ENCODE assay signal across 23 mouse cellular contexts in the genomic region with DNA sequence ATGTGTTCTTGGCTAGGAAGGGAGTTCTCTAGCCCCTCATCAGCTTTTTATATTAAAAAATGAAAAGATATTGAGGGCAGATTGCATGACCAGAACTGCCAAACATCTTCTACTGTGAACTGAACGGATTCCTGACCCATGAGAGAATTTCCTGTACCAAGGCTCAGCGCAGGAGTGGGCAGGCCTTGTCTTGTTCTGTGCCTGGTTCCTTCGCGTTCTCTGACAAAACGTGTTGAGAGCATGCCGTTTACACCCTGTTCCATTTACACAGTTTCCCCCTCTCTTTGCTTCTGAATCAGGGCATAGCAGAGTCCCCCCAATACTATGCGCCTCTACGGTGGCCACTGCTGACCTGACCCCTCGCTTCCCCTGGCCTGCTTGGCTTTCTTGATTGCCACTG. TPM values are rescaled to one million over a fixed set of nuclear protein-coding genes. Genes with fewer than 3 reads are reported as not detected.
DNase-seq lines count a peak whose midpoint lies in the region; ATAC-seq lines count a peak whose summit lies in the region.
"Had no signal": no experiment of that assay in that cellular context is flagged by ENCODE, and none has a peak within 500 bp of the region (broad histone marks: within the 10 kb centered on the region; RNA-seq: fewer than 3 reads in every experiment).

No protein-coding gene starts in this region.

- H3K9ac ChIP-seq in embryonic facial prominence, embryonic 14.5 days (ENCODE audit: low read depth, low read length) = 0 out of 2 replicates have a peak overlapping the region, but pooled peaks have one; percentile 25
- no peak overlapping the region for H3K9ac ChIP-seq in stomach, embryonic 15.5 days
- no peak overlapping the region for H3K9ac ChIP-seq in kidney, embryonic 15.5 days
- H3K9ac ChIP-seq: heart, embryonic 15.5 days; liver, embryonic 13.5 days; lung, embryonic 14.5 days had no signal

- no peaks in the 10 kb centered on the region for H3K9me3 ChIP-seq in heart, embryonic 10.5 days
- H3K9me3 ChIP-seq in embryonic facial prominence, embryonic 14.5 days (ENCODE audit: control insufficient read depth, low read length) = no peaks in the 10 kb centered on the region
- H3K9me3 ChIP-seq in stomach, embryonic 15.5 days = no peaks in the 10 kb centered on the region
- no peaks in the 10 kb centered on the region for H3K9me3 ChIP-seq in kidney, embryonic 15.5 days (replicated peaks)
- H3K9me3 ChIP-seq: heart, embryonic 15.5 days; liver, embryonic 13.5 days had no signal

- WGBS in heart, embryonic 10.5 days = 70% methylated on average over 9 of the region's 9 CpGs
- WGBS in embryonic facial prominence, embryonic 14.5 days = 70% methylated on average over 9 of the region's 9 CpGs
- 71% methylated on average over 9 of the region's 9 CpGs for WGBS in stomach, embryonic 15.5 days
- 63% methylated on average over 9 of the region's 9 CpGs for WGBS in kidney, embryonic 15.5 days

- H3K4me2 ChIP-seq in embryonic facial prominence, embryonic 14.5 days (ENCODE audit: low read depth, low read length) = peak overlapping the region; percentile 32; the same call in 1 of the 2 replicates
- peak overlapping the region; percentile 17; the same call in 1 of the 2 replicates for H3K4me2 ChIP-seq in stomach, embryonic 15.5 days
- H3K4me2 ChIP-seq in kidney, embryonic 15.5 days = no peak overlapping the region
- H3K4me2 ChIP-seq: heart, embryonic 15.5 days; liver, embryonic 13.5 days; lung, embryonic 14.5 days had no signal

- H3K27me3 ChIP-seq in heart, embryonic 10.5 days (ENCODE audit: insufficient read depth, poor library complexity, severe bottlenecking) = no peaks in the 10 kb centered on the region
- H3K27me3 ChIP-seq in embryonic facial prominence, embryonic 14.5 days (replicated peaks; ENCODE audit: control insufficient read depth, insufficient read depth, low read length) = no peaks in the 10 kb centered on the region
- no peaks in the 10 kb centered on the region for H3K27me3 ChIP-seq in stomach, embryonic 15.5 days (replicated peaks)
- no peaks in the 10 kb centered on the region for H3K27me3 ChIP-seq in kidney, embryonic 15.5 days
- H3K27me3 ChIP-seq: heart, embryonic 15.5 days; liver, embryonic 13.5 days; Patski had no signal

- intact Hi-C loops in heart, postnatal 10 days (cut with DNase I) = no loop called here

- H3K4me3 ChIP-seq in heart, embryonic 10.5 days = no peak overlapping the region
- no peak overlapping the region for H3K4me3 ChIP-seq in embryonic facial prominence, embryonic 14.5 days (ENCODE audit: low read depth, low read length)
- H3K4me3 ChIP-seq in stomach, embryonic 15.5 days (replicated peaks) = 0 out of 2 replicates have a peak overlapping the region, but pooled peaks have one; percentile 2
- H3K4me3 ChIP-seq in kidney, embryonic 15.5 days (replicated peaks) = no peak overlapping the region
- H3K4me3 ChIP-seq: erythroblast, embryonic 14.5 days; heart, adult 2 months; heart, embryonic 15.5 days; liver, embryonic 13.5 days had no signal

- no peak for DNase-seq in heart, embryonic 10.5 days (ENCODE audit: low spot score)
- DNase-seq in heart, postnatal 10 days = no peak
- DNase-seq in embryo, embryonic 10.5 days (ENCODE audit: low spot score) = peak; percentile 9
- DNase-seq in embryonic facial prominence, embryonic 14.5 days (ENCODE audit: low spot score) = peak; percentile 78
- no peak for DNase-seq in heart, adult 18-20 months
- no peak for DNase-seq in gastrocnemius, adult 18-20 months (ENCODE audit: low spot score)
- DNase-seq: adrenal gland, adult 8-10 months; cerebellum, adult 8-10 months; gastrocnemius, postnatal 10 days; heart, adult 2 months; kidney, adult 11 months; left cerebral cortex, postnatal 4 days; liver, embryonic 13.5 days; lung, postnatal 36 days had no signal

- peak; percentile 70 for ATAC-seq in embryonic facial prominence, embryonic 14.5 days (ENCODE audit: low read depth)
- ATAC-seq in stomach, embryonic 15.5 days (ENCODE audit: insufficient read depth, low FRiP score, low read depth) = no peak
- ATAC-seq in kidney, embryonic 15.5 days (replicated peaks; ENCODE audit: low FRiP score) = no peak
- ATAC-seq: CD4-positive, CD25-positive, alpha-beta regulatory T cell, adult 4 months; forebrain, embryonic 16.5 days; Patski had no signal

- H3K36me3 ChIP-seq in heart, embryonic 10.5 days = no peaks in the 10 kb centered on the region
- no peaks in the 10 kb centered on the region for H3K36me3 ChIP-seq in embryonic facial prominence, embryonic 14.5 days (ENCODE audit: control insufficient read depth, insufficient read depth, low read length)
- no peaks in the 10 kb centered on the region for H3K36me3 ChIP-seq in stomach, embryonic 15.5 days
- no peaks in the 10 kb centered on the region for H3K36me3 ChIP-seq in kidney, embryonic 15.5 days
- H3K36me3 ChIP-seq: heart, embryonic 15.5 days; liver, embryonic 13.5 days had no signal

- H3K27ac ChIP-seq in heart, embryonic 10.5 days = peak overlapping the region; percentile 44; the same call in 1 of the 2 replicates
- H3K27ac ChIP-seq in embryonic facial prominence, embryonic 14.5 days (replicated peaks; ENCODE audit: low read depth, low read length) = peak overlapping the region; percentile 80
- peak overlapping the region; percentile 80 for H3K27ac ChIP-seq in stomach, embryonic 15.5 days
- no peak overlapping the region for H3K27ac ChIP-seq in kidney, embryonic 15.5 days
- H3K27ac ChIP-seq: heart, adult 2 months; heart, embryonic 15.5 days; kidney, postnatal 0 days; liver, embryonic 13.5 days had no signal

- no peaks in the 10 kb centered on the region for H3K4me1 ChIP-seq in heart, embryonic 10.5 days
- 0 out of 2 replicates have a peak, but pooled peaks cover 3% of the 10 kb centered on the region for H3K4me1 ChIP-seq in embryonic facial prominence, embryonic 14.5 days (ENCODE audit: control insufficient read depth, insufficient read depth, low read length)
- H3K4me1 ChIP-seq in stomach, embryonic 15.5 days = no peaks in the 10 kb centered on the region
- H3K4me1 ChIP-seq in kidney, embryonic 15.5 days = no peaks in the 10 kb centered on the region
- H3K4me1 ChIP-seq: heart, embryonic 15.5 days; liver, embryonic 13.5 days had no signal

RNA-seq across cellular contexts. Expression of a gene that starts 36.4 kb away (rescaled TPM):
- polyA plus RNA-seq in heart, embryonic 10.5 days (2016; fragmentation: Nextera tagmentation; extraction: Ambion mirVana) = 0.90 and 1.7 TPM in 2 replicates
- 10 to 100 TPM; 25.2 to 26.1 TPM for total RNA-seq in heart, postnatal 10 days (2021)
- 3.8 and 4.7 TPM in 2 replicates for polyA plus RNA-seq in embryonic facial prominence, embryonic 14.5 days (2014; fragmentation: Nextera tagmentation; extraction: Ambion mirVana)
- 8.6 and 9.0 TPM in 2 replicates for polyA plus RNA-seq in stomach, embryonic 15.5 days (2015; fragmentation: Nextera tagmentation; extraction: Ambion mirVana)
- total RNA-seq in heart, adult 18-20 months (2021) = 10 to 100 TPM; 34.5 to 41.4 TPM
- polyA plus RNA-seq in kidney, embryonic 15.5 days (2015; fragmentation: Nextera tagmentation; extraction: Ambion mirVana) = 8.3 and 9.7 TPM in 2 replicates
- total RNA-seq in gastrocnemius, adult 18-20 months (2021) = 10 to 100 TPM; 43.7 to 51.4 TPM
- polyA plus RNA-seq: erythroblast, embryonic 14.5 days had no signal

Comparison
In these comparisons a context has a peak if more than half of its experiments do, and no peak if none do; other contexts are left out.
1. DNase-seq: peak in embryo, embryonic 10.5 days (single experiment) and embryonic facial prominence, embryonic 14.5 days (single experiment); none in heart, embryonic 10.5 days (single experiment), heart, postnatal 10 days (0 of 2), heart, adult 18-20 months (0 of 2) and gastrocnemius, adult 18-20 months (single experiment).